In the genomic region with DNA sequence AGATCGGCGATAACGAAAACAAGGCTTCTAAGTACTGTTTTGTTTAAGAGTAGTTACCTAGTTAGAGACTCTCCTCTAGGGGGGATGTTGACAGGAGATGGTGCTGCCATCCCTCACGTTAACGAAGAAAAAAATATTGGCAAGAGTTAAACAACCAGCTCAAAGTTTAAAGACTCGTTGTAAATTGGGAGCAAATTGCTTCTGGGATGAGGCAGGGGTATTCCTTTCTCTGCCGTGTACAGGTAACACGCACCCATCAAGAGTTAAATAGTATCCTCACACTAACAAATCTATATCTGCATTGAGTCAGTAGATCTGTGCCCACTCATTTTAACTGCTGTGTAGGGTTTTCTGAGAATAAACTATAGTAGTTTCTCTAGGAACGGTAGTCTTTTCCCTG, we compare ENCODE assay signal across 9 mouse cellular contexts. TPM values are rescaled to one million over a fixed set of nuclear protein-coding genes. Genes with fewer than 3 reads are reported as not detected.
DNase-seq lines count a peak whose midpoint lies in the region; ATAC-seq and TF ChIP-seq lines count a peak whose summit lies in the region.
"Had no signal": no experiment of that assay in that cellular context is flagged by ENCODE, and none has a peak within 500 bp of the region (broad histone marks: within the 10 kb centered on the region; RNA-seq: fewer than 3 reads in every experiment).

No protein-coding gene starts in this region.

- H3K36me3 ChIP-seq in heart, postnatal 0 days (replicated peaks; ENCODE audit: control insufficient read depth, insufficient read depth, low read length) = peaks cover 28% of the 10 kb centered on the region
- H3K36me3 ChIP-seq in MEL (ENCODE audit: control insufficient read depth in 1 of 2, insufficient read depth in 2 of 2, low read length in 2 of 2) = peaks cover 16 to 20% of the 10 kb centered on the region in 2 experiments
- peaks cover 26% of the 10 kb centered on the region for H3K36me3 ChIP-seq in hindbrain, embryonic 12.5 days
- peaks cover 16% of the 10 kb centered on the region; the same call in 1 of the 2 replicates for H3K36me3 ChIP-seq in midbrain, embryonic 11.5 days (ENCODE audit: control insufficient read depth, insufficient read depth, low read length)

- WGBS in heart, postnatal 0 days = 8% methylated on average over 9 of the region's 9 CpGs
- WGBS in hindbrain, embryonic 12.5 days = 10% methylated on average over 9 of the region's 9 CpGs
- 11% methylated on average over 9 of the region's 9 CpGs for WGBS in midbrain, embryonic 11.5 days

- no peaks in the 10 kb centered on the region for H3K9me3 ChIP-seq in heart, postnatal 0 days (replicated peaks; ENCODE audit: control insufficient read depth, low read length)
- H3K9me3 ChIP-seq in MEL (replicated peaks; ENCODE audit: insufficient read depth, low read length) = no peaks in the 10 kb centered on the region
- no peaks in the 10 kb centered on the region for H3K9me3 ChIP-seq in hindbrain, embryonic 12.5 days (replicated peaks)
- H3K9me3 ChIP-seq in midbrain, embryonic 11.5 days (ENCODE audit: control insufficient read depth, low read length) = no peaks in the 10 kb centered on the region

- H3K4me3 ChIP-seq in heart, postnatal 0 days (ENCODE audit: low read depth, low read length) = peak overlapping the region; percentile 77
- H3K4me3 ChIP-seq in MEL (ENCODE audit: control insufficient read depth in 1 of 2, insufficient read depth in 1 of 2, low read depth in 2 of 2, low read length in 2 of 2) = peak overlapping the region; percentile 85 to 97
- H3K4me3 ChIP-seq in hindbrain, embryonic 12.5 days = peak overlapping the region; percentile 95
- H3K4me3 ChIP-seq in midbrain, embryonic 11.5 days (ENCODE audit: low read depth, low read length) = peak overlapping the region; percentile 98

- TF ChIP-seq CTCF in heart, postnatal 0 days (IDR thresholded peaks at IDR 0.05; ENCODE audit: low read depth) = no peak
- TF ChIP-seq CTCF in MEL (IDR thresholded peaks at IDR 0.05 in 2 of 3, conservative IDR thresholded peaks at IDR 0.05 in 1 of 3; ENCODE audit: control insufficient read depth in 1 of 3, insufficient read depth in 1 of 3, low read depth in 2 of 3, low read length in 3 of 3, poor library complexity in 1 of 3, severe bottlenecking in 1 of 3) = no peak

- intact Hi-C loops in heart, postnatal 10 days (cut with DNase I) = no loop called here

- TF ChIP-seq POLR2A in MEL (IDR thresholded peaks at IDR 0.05; ENCODE audit: control insufficient read depth in 1 of 2, insufficient read depth in 1 of 2, low read depth in 1 of 2, low read length in 2 of 2, poor library complexity in 1 of 2) = no peak

- no peak for TF ChIP-seq RAD21 in MEL (IDR thresholded peaks at IDR 0.05; ENCODE audit: low read depth, low read length)

- no peaks in the 10 kb centered on the region for H3K27me3 ChIP-seq in heart, postnatal 0 days (ENCODE audit: control insufficient read depth, insufficient read depth, low read length)
- H3K27me3 ChIP-seq in MEL (ENCODE audit: control insufficient read depth in 1 of 2, insufficient read depth in 2 of 2, low read length in 2 of 2) = no peaks in the 10 kb centered on the region
- H3K27me3 ChIP-seq in hindbrain, embryonic 12.5 days = no peaks in the 10 kb centered on the region
- no peaks in the 10 kb centered on the region for H3K27me3 ChIP-seq in midbrain, embryonic 11.5 days (ENCODE audit: control insufficient read depth, insufficient read depth, low read length)
- H3K27me3 ChIP-seq: Patski had no signal

- peak overlapping the region; percentile 88 for H3K27ac ChIP-seq in heart, postnatal 0 days (ENCODE audit: low read depth)
- peak overlapping the region; percentile 87 for H3K27ac ChIP-seq in MEL (ENCODE audit: control insufficient read depth, low read depth, low read length)
- peak overlapping the region; percentile 91 for H3K27ac ChIP-seq in hindbrain, embryonic 12.5 days
- H3K27ac ChIP-seq in midbrain, embryonic 11.5 days (ENCODE audit: low read depth, low read length) = no peak overlapping the region

- TF ChIP-seq EP300 in heart, postnatal 0 days (IDR thresholded peaks at IDR 0.05; ENCODE audit: low read depth) = no peak
- TF ChIP-seq EP300 in MEL (IDR thresholded peaks at IDR 0.05; ENCODE audit: low read depth in 1 of 2, low read length in 2 of 2) = peak in 1 of 2 experiments; percentile 35; a peak in 1 of 4 replicates

- DNase-seq in heart, postnatal 0 days (ENCODE audit: low spot score) = no peak
- DNase-seq in heart, postnatal 10 days = no peak
- no peak for DNase-seq in MEL (ENCODE audit: low read depth, low spot score)
- peak; percentile 82 for DNase-seq in midbrain, embryonic 11.5 days (ENCODE audit: low spot score, missing footprints)
- DNase-seq in right cerebral cortex, postnatal 25 days = no peak
- no peak for DNase-seq in right cerebral cortex, postnatal 36 days (ENCODE audit: low spot score in 2 of 2)
- DNase-seq in kidney, adult 9 months = no peak

- no peak for ATAC-seq in heart, postnatal 0 days (ENCODE audit: insufficient read depth, low read depth)
- no peak for ATAC-seq in hindbrain, embryonic 12.5 days (ENCODE audit: low FRiP score)
- ATAC-seq in midbrain, embryonic 11.5 days (ENCODE audit: low FRiP score) = no peak

- H3K79me2 ChIP-seq in MEL (ENCODE audit: control insufficient read depth, insufficient read depth, low read length, poor library complexity) = peaks cover 22% of the 10 kb centered on the region

- peaks cover 8% of the 10 kb centered on the region; the same call in 1 of the 2 replicates for H3K4me1 ChIP-seq in heart, postnatal 0 days (ENCODE audit: control insufficient read depth, insufficient read depth)
- H3K4me1 ChIP-seq in MEL (ENCODE audit: control insufficient read depth in 1 of 2, insufficient read depth in 2 of 2, low read length in 2 of 2) = peaks cover 13 to 14% of the 10 kb centered on the region in 2 experiments
- H3K4me1 ChIP-seq in hindbrain, embryonic 12.5 days = peaks cover 9% of the 10 kb centered on the region
- H3K4me1 ChIP-seq in midbrain, embryonic 11.5 days (ENCODE audit: control insufficient read depth, insufficient read depth, low read length) = peaks cover 9% of the 10 kb centered on the region

- peak overlapping the region; percentile 88 for H3K4me2 ChIP-seq in heart, postnatal 0 days (ENCODE audit: low read depth, low read length)
- H3K4me2 ChIP-seq in hindbrain, embryonic 12.5 days (replicated peaks) = peak overlapping the region; percentile 70
- H3K4me2 ChIP-seq in midbrain, embryonic 11.5 days = peak overlapping the region; percentile 87

- H3K9ac ChIP-seq in heart, postnatal 0 days (replicated peaks; ENCODE audit: low read depth, low read length) = peak overlapping the region; percentile 86
- peak overlapping the region; percentile 97 for H3K9ac ChIP-seq in MEL (ENCODE audit: control insufficient read depth, low read depth, low read length, poor library complexity, severe bottlenecking)
- peak overlapping the region; percentile 94 for H3K9ac ChIP-seq in hindbrain, embryonic 12.5 days
- peak overlapping the region; percentile 97 for H3K9ac ChIP-seq in midbrain, embryonic 11.5 days (ENCODE audit: low read length)

TF ChIP-seq in MEL, 35 proteins besides CTCF, POLR2A, EP300 and RAD21:
- no peak for TF ChIP-seq UBTF (IDR thresholded peaks at IDR 0.05; ENCODE audit: borderline replicate concordance, insufficient read depth, low read depth, low read length)
- no peak for TF ChIP-seq KAT2A (conservative IDR thresholded peaks at IDR 0.05; ENCODE audit: low read depth, low read length)
- TF ChIP-seq ETS1 (IDR thresholded peaks at IDR 0.05; ENCODE audit: low read depth, low read length) = no peak
- TF ChIP-seq ELF1 (IDR thresholded peaks at IDR 0.05; ENCODE audit: low read depth, low read length) = no peak
- TF ChIP-seq NELFE (IDR thresholded peaks at IDR 0.05; ENCODE audit: low read depth, low read length) = no peak
- no peak for TF ChIP-seq RCOR1 (IDR thresholded peaks at IDR 0.05; ENCODE audit: low read depth, low read length)
- no peak for TF ChIP-seq GABPA (IDR thresholded peaks at IDR 0.05; ENCODE audit: low read depth, low read length)
- no peak for TF ChIP-seq MXI1 (IDR thresholded peaks at IDR 0.05; ENCODE audit: low read depth, low read length)
- no peak for TF ChIP-seq POLR2AphosphoS2 (IDR thresholded peaks at IDR 0.05; ENCODE audit: low read length)
- no peak for TF ChIP-seq HCFC1 (IDR thresholded peaks at IDR 0.05; ENCODE audit: low read depth, low read length)
- no peak for TF ChIP-seq MAX (IDR thresholded peaks at IDR 0.05; ENCODE audit: low read length)

RNA-seq across cellular contexts. Expression of gene Actl6a, which starts 3.3 kb away (rescaled TPM):
- 54.2 and 68.2 TPM in 2 replicates for total RNA-seq in heart, postnatal 0 days (2014; rRNA removed; ENCODE audit: low replicate concordance)
- 53.2 and 58.0 TPM in 2 replicates for polyA plus RNA-seq in heart, postnatal 0 days (2015; fragmentation: Nextera tagmentation; extraction: Ambion mirVana)
- 10 to 100 TPM; 34.8 to 35.7 TPM for total RNA-seq in heart, postnatal 10 days (2021)
- 164 and 175 TPM in 2 replicates for total RNA-seq in MEL (2012; rRNA removed)
- polyA plus RNA-seq in MEL (2012; ENCODE audit: insufficient read depth in 1 of 2, insufficient read length in 2 of 2, low read depth in 1 of 2, low replicate concordance in 2 of 2, missing spikeins in 1 of 2) = 100 to 1,000 TPM in 1 of 2 experiments, not detected in 1; 129 TPM
- 150 and 164 TPM in 2 replicates for polyA plus RNA-seq in hindbrain, embryonic 12.5 days (2016; fragmentation: Nextera tagmentation; extraction: Ambion mirVana)
- polyA plus RNA-seq in midbrain, embryonic 11.5 days (2014; fragmentation: Nextera tagmentation; extraction: Ambion mirVana) = 262 and 280 TPM in 2 replicates

RNA-seq across cellular contexts. Expression of gene Ndufb5, which starts 27.4 kb away (rescaled TPM):
- total RNA-seq in heart, postnatal 0 days (2014; rRNA removed; ENCODE audit: low replicate concordance) = 1,718 and 2,037 TPM in 2 replicates
- 1,180 and 1,227 TPM in 2 replicates for polyA plus RNA-seq in heart, postnatal 0 days (2015; fragmentation: Nextera tagmentation; extraction: Ambion mirVana)
- total RNA-seq in heart, postnatal 10 days (2021) = 100 to 1,000 TPM; 747 to 748 TPM
- 232 and 241 TPM in 2 replicates for total RNA-seq in MEL (2012; rRNA removed)
- 100 to 1,000 TPM; 213 to 502 TPM for polyA plus RNA-seq in MEL (2012; ENCODE audit: insufficient read depth in 1 of 2, insufficient read length in 2 of 2, low read depth in 1 of 2, low replicate concordance in 2 of 2, missing spikeins in 1 of 2)
- polyA plus RNA-seq in hindbrain, embryonic 12.5 days (2016; fragmentation: Nextera tagmentation; extraction: Ambion mirVana) = 277 and 293 TPM in 2 replicates
- 309 and 323 TPM in 2 replicates for polyA plus RNA-seq in midbrain, embryonic 11.5 days (2014; fragmentation: Nextera tagmentation; extraction: Ambion mirVana)

RNA-seq across cellular contexts. Expression of gene Mrpl47, which starts 28.0 kb away (rescaled TPM):
- total RNA-seq in heart, postnatal 0 days (2014; rRNA removed; ENCODE audit: low replicate concordance) = 8.1 and 9.5 TPM in 2 replicates
- polyA plus RNA-seq in heart, postnatal 0 days (2015; fragmentation: Nextera tagmentation; extraction: Ambion mirVana) = 39.0 and 42.7 TPM in 2 replicates
- total RNA-seq in heart, postnatal 10 days (2021) = 10 to 100 TPM; 39.6 to 43.9 TPM
- total RNA-seq in MEL (2012; rRNA removed) = 61.5 and 70.3 TPM in 2 replicates
- polyA plus RNA-seq in MEL (2012; ENCODE audit: insufficient read depth in 1 of 2, insufficient read length in 2 of 2, low read depth in 1 of 2, low replicate concordance in 2 of 2, missing spikeins in 1 of 2) = 10 to 100 TPM in 1 of 2 experiments, not detected in 1; 73.1 TPM
- polyA plus RNA-seq in hindbrain, embryonic 12.5 days (2016; fragmentation: Nextera tagmentation; extraction: Ambion mirVana) = 33.7 and 38.8 TPM in 2 replicates
- 46.7 and 50.0 TPM in 2 replicates for polyA plus RNA-seq in midbrain, embryonic 11.5 days (2014; fragmentation: Nextera tagmentation; extraction: Ambion mirVana)
